Mouse (Mus musculus) kidney, embryonic 15.5 days (tissue): ENCODE measurements at regions not wholly inside any gene's neighbourhood (a gene's known extent, or its start where the extent isn't known, plus 50 kb on each side); places are given as distances from the start of the nearest gene placed in this dataset.

ENCODE experiments used
- ATAC-seq: fragments of 200-750 bp; cut with Nextera tagmentation; replicated peaks from 2 replicates; pipeline ENCODE4 v1.8.0; 2017; ENCODE audit warnings: moderate TSS enrichment; ENCODE audit not compliant: low FRiP score
- H3K27ac ChIP-seq: fragments of 300-500 bp; sonication (generic); 2 replicates; pipeline ENCODE4 v1.5.1; 2015; ENCODE audit warnings: mild to moderate bottlenecking, inconsistent platforms
- H3K27me3 ChIP-seq: fragments of 300-500 bp; sonication (generic); 2 replicates; pipeline ENCODE4 v1.6.1; 2015; ENCODE audit warnings: inconsistent platforms
- H3K36me3 ChIP-seq: fragments of 300-500 bp; sonication (generic); 2 replicates; pipeline ENCODE4 v1.6.1; 2015; ENCODE audit warnings: inconsistent platforms
- H3K4me1 ChIP-seq: fragments of 300-500 bp; sonication (generic); 2 replicates; pipeline ENCODE4 v1.6.1; 2015; ENCODE audit warnings: inconsistent platforms
- H3K4me2 ChIP-seq: fragments of 300-500 bp; sonication (generic); 2 replicates; pipeline ENCODE4 v1.6.1; 2015; ENCODE audit warnings: moderate library complexity, mild to moderate bottlenecking, inconsistent platforms
- H3K4me3 ChIP-seq: fragments of 300-500 bp; sonication (generic); replicated peaks from 2 replicates; pipeline ENCODE4 v1.5.1; 2015; ENCODE audit warnings: mild to moderate bottlenecking, inconsistent platforms
- H3K9ac ChIP-seq: fragments of 300-500 bp; sonication (generic); 2 replicates; pipeline ENCODE4 v1.6.1; 2015; ENCODE audit warnings: mild to moderate bottlenecking, inconsistent platforms
- H3K9me3 ChIP-seq: fragments of 300-500 bp; sonication (generic); replicated peaks from 2 replicates; pipeline ENCODE4 v1.6.1; 2016; ENCODE audit warnings: inconsistent platforms
- WGBS: fragments of 180-500 bp; shearing (Covaris S2); methylation state at CpG from one replicate; pipeline ENCODE4 v1.1.7; 2015; ENCODE audit warnings: mixed read lengths; 5-methylcytosine and 5-hydroxymethylcytosine counted together

DNA sequence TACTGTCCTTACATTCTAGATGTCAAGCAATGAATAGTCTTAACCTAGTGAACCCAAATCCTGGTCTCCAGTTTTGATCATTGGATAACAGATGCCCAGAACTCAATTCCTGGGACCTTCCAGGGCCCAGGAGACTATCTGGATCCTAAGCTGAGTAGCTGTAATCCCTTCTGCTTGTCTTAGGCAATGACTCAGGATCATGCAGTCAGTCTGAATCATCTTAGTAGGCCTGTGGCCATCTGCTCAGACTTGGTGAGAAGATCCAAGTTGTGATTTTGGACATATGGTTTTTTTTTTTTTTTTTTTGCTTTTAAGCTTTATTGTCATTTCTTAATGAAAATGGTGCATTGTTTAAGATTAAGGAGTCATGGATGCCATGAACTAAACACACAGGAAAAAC lies 95.9 kb downstream of the Otud1 start:
- no peak overlapping the region for H3K4me3 ChIP-seq
- no peaks in the 10 kb centered on the region for H3K27me3 ChIP-seq
- no peak for ATAC-seq
- no peak overlapping the region for H3K9ac ChIP-seq
- no peaks in the 10 kb centered on the region for H3K9me3 ChIP-seq
- no peaks in the 10 kb centered on the region for H3K4me1 ChIP-seq
- no peak overlapping the region for H3K27ac ChIP-seq
- H3K36me3 ChIP-seq, result no peaks in the 10 kb centered on the region
- H3K4me2 ChIP-seq, result no peak overlapping the region

DNA sequence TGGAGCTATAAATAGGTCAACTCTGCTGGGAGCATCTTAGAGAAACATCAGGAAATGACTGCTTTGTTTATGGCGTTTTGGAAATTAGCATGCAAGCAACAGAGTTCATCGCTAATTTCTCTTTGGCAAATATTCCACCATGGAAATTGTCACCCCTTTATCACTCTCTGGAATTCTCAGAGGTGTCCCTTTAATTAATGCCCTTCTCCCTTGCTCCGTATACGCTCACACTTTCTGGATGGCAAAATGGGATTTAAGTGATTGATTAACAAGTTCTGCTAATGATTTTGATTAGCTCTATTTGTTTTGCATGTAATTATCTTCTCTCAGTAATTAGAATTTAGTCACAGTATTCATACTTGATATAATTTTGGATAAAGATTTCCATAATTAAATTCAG lies 100.4 kb downstream of the Otud1 start:
- no peak for ATAC-seq
- H3K27ac ChIP-seq, result no peak overlapping the region
- no peaks in the 10 kb centered on the region for H3K27me3 ChIP-seq
- no peaks in the 10 kb centered on the region for H3K4me1 ChIP-seq
- no peak overlapping the region for H3K4me2 ChIP-seq
- 69% methylated on average over 4 of the region's 4 CpGs for WGBS
- no peak overlapping the region for H3K9ac ChIP-seq
- H3K36me3 ChIP-seq, result no peaks in the 10 kb centered on the region
- H3K9me3 ChIP-seq, result 0 out of 2 replicates have a peak, but pooled peaks cover 4% of the 10 kb centered on the region
- no peak overlapping the region for H3K4me3 ChIP-seq

DNA sequence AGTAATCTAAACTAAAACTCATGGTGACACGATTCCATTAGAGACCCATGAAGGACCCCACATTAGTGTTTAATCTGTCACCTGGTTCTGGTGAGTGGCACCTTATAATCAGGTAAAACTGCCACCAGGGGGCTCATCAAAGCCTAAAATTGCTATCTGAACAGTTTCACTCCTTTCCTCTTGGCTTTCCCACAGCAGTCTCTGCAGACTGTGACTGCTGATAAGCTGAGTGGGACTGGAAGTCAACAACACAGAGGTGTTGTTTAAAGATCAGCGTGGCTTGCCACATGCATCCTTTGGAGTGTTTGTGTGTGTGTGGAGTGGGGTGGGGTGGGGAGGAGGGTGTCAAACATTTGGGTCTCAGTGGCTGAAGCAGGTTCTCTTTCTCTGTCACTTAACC lies 101.6 kb downstream of the Otud1 start:
- no peaks in the 10 kb centered on the region for H3K4me1 ChIP-seq
- WGBS, result 28% methylated on average over 2 of the region's 2 CpGs
- H3K4me2 ChIP-seq, result no peak overlapping the region
- H3K9ac ChIP-seq, result no peak overlapping the region
- ATAC-seq, result no peak; the same call in 1 of the 2 replicates
- no peak overlapping the region for H3K27ac ChIP-seq
- 0 out of 2 replicates have a peak, but pooled peaks cover 4% of the 10 kb centered on the region for H3K9me3 ChIP-seq
- H3K4me3 ChIP-seq, result no peak overlapping the region
- H3K36me3 ChIP-seq, result no peaks in the 10 kb centered on the region
- H3K27me3 ChIP-seq, result no peaks in the 10 kb centered on the region

DNA sequence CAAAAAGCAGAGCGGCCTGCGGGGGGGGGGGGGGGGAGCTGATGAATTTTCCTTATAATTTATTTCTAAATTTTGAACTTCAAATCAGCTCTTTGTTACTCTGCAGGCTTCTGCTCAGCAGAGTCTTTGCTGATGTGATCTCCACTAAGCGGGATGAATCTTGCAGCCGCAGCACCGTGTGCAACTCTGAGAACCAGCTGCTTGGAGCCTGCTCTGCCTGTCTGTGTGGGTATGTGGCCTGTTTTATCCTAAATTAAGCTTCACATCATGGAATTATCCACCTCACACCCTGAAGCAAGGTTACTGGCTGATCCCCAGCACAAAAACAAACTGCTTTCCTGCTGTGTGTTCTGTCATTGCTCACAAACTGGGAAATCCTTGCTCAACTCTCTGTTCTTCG lies 102.0 kb downstream of the Otud1 start:
- no peak overlapping the region for H3K9ac ChIP-seq
- 79% methylated on average over 5 of the region's 6 CpGs for WGBS
- ATAC-seq, result no peak
- no peak overlapping the region for H3K4me2 ChIP-seq
- H3K27ac ChIP-seq, result no peak overlapping the region
- no peaks in the 10 kb centered on the region for H3K4me1 ChIP-seq
- 0 out of 2 replicates have a peak, but pooled peaks cover 4% of the 10 kb centered on the region for H3K9me3 ChIP-seq
- no peak overlapping the region for H3K4me3 ChIP-seq
- H3K36me3 ChIP-seq, result no peaks in the 10 kb centered on the region
- H3K27me3 ChIP-seq, result no peaks in the 10 kb centered on the region

DNA sequence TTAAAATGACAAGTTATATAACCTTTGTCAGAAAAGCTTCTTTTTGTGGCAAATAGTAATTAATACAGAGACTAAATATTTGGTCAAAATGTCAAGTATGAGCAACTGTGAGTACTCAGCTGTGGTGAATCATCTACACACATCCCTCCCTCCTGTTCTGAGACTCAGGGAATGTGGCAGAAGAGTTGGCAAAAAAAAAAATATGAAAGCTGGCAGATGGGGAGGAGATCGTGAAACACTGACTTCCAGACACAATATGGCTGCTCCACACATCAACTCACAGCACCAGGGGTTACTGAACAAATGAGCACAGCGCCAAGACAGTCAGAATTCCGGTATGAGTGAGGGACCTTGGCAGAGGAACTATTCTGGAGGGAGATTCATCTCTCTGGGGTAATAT lies 105.4 kb downstream of the Otud1 start:
- H3K36me3 ChIP-seq, result no peaks in the 10 kb centered on the region
- WGBS, result 78% methylated on average over 3 of the region's 3 CpGs
- ATAC-seq, result no peak

DNA sequence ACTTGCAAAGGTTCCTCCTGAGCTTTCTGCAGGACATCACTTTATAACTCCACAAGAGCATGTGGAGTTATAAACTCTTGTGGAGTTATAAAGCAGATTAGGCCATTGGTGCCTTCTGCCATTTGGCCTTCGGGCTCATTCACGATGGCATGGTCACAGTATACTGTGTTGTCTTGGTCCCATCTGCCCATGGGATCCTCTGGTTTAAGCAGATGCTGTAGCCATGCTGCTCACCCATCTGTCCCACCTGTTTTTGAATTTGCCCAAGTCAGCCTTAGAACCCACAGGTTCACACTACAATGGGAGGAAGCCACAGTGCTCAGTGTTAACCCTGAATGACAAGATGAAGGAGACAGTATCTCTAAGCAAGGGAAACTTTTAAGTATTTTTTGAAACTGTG lies 124.7 kb upstream of the Etl4 start:
- no peak overlapping the region for H3K9ac ChIP-seq
- no peaks in the 10 kb centered on the region for H3K9me3 ChIP-seq
- WGBS, result 64% methylated on average over 2 of the region's 2 CpGs
- H3K27me3 ChIP-seq, result no peaks in the 10 kb centered on the region
- no peak overlapping the region for H3K27ac ChIP-seq
- no peak for ATAC-seq
- no peaks in the 10 kb centered on the region for H3K36me3 ChIP-seq
- no peak overlapping the region for H3K4me3 ChIP-seq
- H3K4me2 ChIP-seq, result no peak overlapping the region
- no peaks in the 10 kb centered on the region for H3K4me1 ChIP-seq

More for the DNA sequence above, 105.4 kb downstream of the Otud1 start:
- Histone ChIP-seq H3K9me3 (0 out of 2 replicates have a peak, but pooled peaks cover 4% of the 10 kb centered on the region), H3K27me3 (no peaks in the 10 kb centered on the region), H3K27ac (no peak overlapping the region), H3K4me2 (no peak overlapping the region), H3K4me1 (no peaks in the 10 kb centered on the region), H3K4me3 (no peak overlapping the region), H3K9ac (no peak overlapping the region)

DNA sequence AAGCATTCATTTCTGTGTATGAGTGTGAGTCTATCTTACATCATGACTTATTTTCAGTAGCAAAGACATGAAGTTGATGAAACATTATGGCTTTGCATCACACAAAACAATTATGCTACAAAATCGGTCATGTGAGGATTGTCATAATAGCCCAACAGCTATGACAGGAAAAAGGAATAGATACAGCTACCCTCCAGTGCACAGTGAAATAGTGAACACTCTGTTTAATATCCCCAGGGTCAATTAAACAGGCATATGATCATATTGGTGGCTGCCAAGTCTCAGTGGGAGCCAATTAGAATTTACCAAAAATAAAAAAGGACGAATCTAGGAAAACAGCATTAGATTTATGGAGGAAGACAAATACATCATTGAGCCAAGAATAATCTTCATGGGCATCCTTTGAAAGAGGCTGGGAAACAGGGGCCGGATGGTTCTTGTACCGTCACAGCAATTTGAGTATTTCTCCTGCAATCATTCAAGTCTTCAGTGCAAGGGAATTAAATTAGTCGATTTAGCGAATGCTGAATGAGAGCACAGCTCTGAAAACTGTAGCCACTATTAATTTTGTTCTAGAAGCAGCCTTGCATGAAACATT lies 123.8 kb upstream of the Etl4 start:
- no peaks in the 10 kb centered on the region for H3K4me1 ChIP-seq
- WGBS, result 72% methylated on average over 6 of the region's 6 CpGs
- no peaks in the 10 kb centered on the region for H3K36me3 ChIP-seq
- H3K4me2 ChIP-seq, result no peak overlapping the region
- no peak overlapping the region for H3K4me3 ChIP-seq
- no peak for ATAC-seq
- no peaks in the 10 kb centered on the region for H3K9me3 ChIP-seq
- no peak overlapping the region for H3K27ac ChIP-seq
- no peak overlapping the region for H3K9ac ChIP-seq
- H3K27me3 ChIP-seq, result no peaks in the 10 kb centered on the region

DNA sequence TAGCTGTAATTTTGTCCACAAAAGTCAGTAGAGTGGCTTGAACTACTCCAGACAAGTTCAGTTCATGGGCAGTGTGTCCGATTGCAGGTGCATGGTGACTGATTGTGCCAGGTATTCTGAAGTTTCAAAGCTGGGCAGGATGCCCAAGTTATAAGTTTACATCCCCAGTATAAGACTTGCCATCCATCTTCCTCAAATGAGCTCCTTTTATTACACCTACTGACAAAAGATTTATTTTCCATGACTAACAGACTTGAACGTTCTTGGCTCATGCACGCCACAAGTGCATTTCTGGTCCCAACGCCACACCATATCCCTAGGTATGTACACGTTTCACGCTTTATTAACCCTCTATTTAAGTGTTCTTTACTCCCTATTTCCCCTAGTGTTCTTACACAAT lies 117.4 kb upstream of the Etl4 start:
- ATAC-seq, result peak; percentile 70

DNA sequence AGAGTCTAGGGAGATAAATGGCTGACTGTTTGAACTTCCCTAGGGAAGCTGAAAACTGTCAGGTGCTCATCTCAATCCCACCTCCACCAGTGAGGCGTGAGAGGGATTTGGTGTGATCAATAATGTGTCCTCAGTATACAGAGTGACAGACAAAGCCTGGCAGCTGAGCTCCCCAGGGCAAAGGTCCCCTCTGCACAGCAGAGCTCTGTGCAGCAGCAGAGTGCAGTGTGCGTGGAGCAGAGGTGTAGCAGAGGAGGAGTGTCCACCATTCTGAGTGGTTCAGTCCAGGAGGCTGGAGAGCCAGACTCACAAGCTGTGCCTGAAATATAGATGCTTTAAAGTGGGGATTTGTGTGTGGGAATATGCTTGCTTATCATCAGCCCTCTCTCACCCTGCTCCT lies 112.8 kb upstream of the Etl4 start:
- 37% methylated on average over 2 of the region's 2 CpGs for WGBS
- no peaks in the 10 kb centered on the region for H3K27me3 ChIP-seq
- no peak overlapping the region for H3K4me2 ChIP-seq
- no peaks in the 10 kb centered on the region for H3K36me3 ChIP-seq
- no peak overlapping the region for H3K4me3 ChIP-seq
- H3K27ac ChIP-seq, result no peak overlapping the region
- no peak overlapping the region for H3K9ac ChIP-seq
- no peak; the same call in 1 of the 2 replicates for ATAC-seq
- 0 out of 2 replicates have a peak, but pooled peaks cover 3% of the 10 kb centered on the region for H3K4me1 ChIP-seq
- H3K9me3 ChIP-seq, result no peaks in the 10 kb centered on the region

More for the DNA sequence above, 117.4 kb upstream of the Etl4 start:
- Histone ChIP-seq H3K36me3 (no peaks in the 10 kb centered on the region), H3K27ac (no peak overlapping the region), H3K4me1 (0 out of 2 replicates have a peak, but pooled peaks cover 3% of the 10 kb centered on the region), H3K4me3 (no peak overlapping the region), H3K9me3 (no peaks in the 10 kb centered on the region), H3K27me3 (no peaks in the 10 kb centered on the region), H3K9ac (no peak overlapping the region), H3K4me2 (no peak overlapping the region)
- WGBS, result 28% methylated on average over 6 of the region's 6 CpGs
